Mouse (Mus musculus): ENCODE data around the gene Zfp112. TPM values are rescaled to one million over a fixed set of nuclear protein-coding genes. Genes with fewer than 3 reads are reported as not detected.

The Zfp112 gene
- polyA plus RNA-seq, 2 experiments from 2014 or later = 0.96 to 1.2 TPM

Other genes with a start within 250 kb of the Zfp112 start
- not detected for gene Vmn1r177, start 245.9 kb upstream of the Zfp112 start, polyA plus RNA-seq (2017; shearing (Covaris generic))
- gene Vmn1r178, start 220.3 kb upstream of the Zfp112 start, polyA plus RNA-seq (2017; shearing (Covaris generic)) = not detected
- under 1 TPM in 1 of 2 experiments, not detected in 1; 0.11 TPM for gene Vmn1r179, start 185.3 kb upstream of the Zfp112 start, polyA plus RNA-seq (2017; shearing (Covaris generic))
- not detected for gene Vmn1r180, start 161.7 kb upstream of the Zfp112 start, polyA plus RNA-seq (2017; shearing (Covaris generic))
- gene Vmn1r181, start 137.7 kb upstream of the Zfp112 start, polyA plus RNA-seq (2017; shearing (Covaris generic)) = not detected
- under 1 TPM in 1 of 2 experiments, not detected in 1; 0.20 TPM for gene V1rd19, start 110.6 kb upstream of the Zfp112 start, polyA plus RNA-seq (2017; shearing (Covaris generic))
- gene Vmn1r183, start 59.1 kb upstream of the Zfp112 start, polyA plus RNA-seq (2017; shearing (Covaris generic)) = under 1 TPM in 1 of 2 experiments, not detected in 1; 0.26 TPM
- gene Zfp180, start 30.4 kb upstream of the Zfp112 start, polyA plus RNA-seq (2017; shearing (Covaris generic)) = 10 to 100 TPM; 16.1 to 20.2 TPM
- 10 to 100 TPM; 10.9 to 15.5 TPM for gene Zfp235, start 21.9 kb downstream of the Zfp112 start, polyA plus RNA-seq (2017; shearing (Covaris generic))
- under 1 TPM; 0.51 to 0.62 TPM for gene Zfp114, start 62.7 kb downstream of the Zfp112 start, polyA plus RNA-seq (2017; shearing (Covaris generic))
- gene Zfp111, start 99.1 kb downstream of the Zfp112 start, polyA plus RNA-seq (2017; shearing (Covaris generic)) = under 1 TPM; 0.58 to 0.78 TPM
- 1 to 10 TPM; 1.8 to 2.7 TPM for gene Zfp109, start 125.2 kb downstream of the Zfp112 start, polyA plus RNA-seq (2017; shearing (Covaris generic))
- gene Zfp108, start 142.5 kb downstream of the Zfp112 start, polyA plus RNA-seq (2017; shearing (Covaris generic)) = under 1 TPM; 0.46 to 0.68 TPM
- 1 to 10 TPM in 1 of 2 experiments, under 1 TPM in 1; 0.61 to 2.0 TPM for gene Zfp93, start 158.1 kb downstream of the Zfp112 start, polyA plus RNA-seq (2017; shearing (Covaris generic))
- 10 to 100 TPM; 16.6 to 17.4 TPM for gene Zfp61, start 188.9 kb downstream of the Zfp112 start, polyA plus RNA-seq (2017; shearing (Covaris generic))
- 1 to 10 TPM; 7.8 to 9.3 TPM for gene Zfp94, start 204.4 kb downstream of the Zfp112 start, polyA plus RNA-seq (2017; shearing (Covaris generic))
- gene Tescl, start 221.6 kb downstream of the Zfp112 start, polyA plus RNA-seq (2017; shearing (Covaris generic)) = not detected
- gene Lypd5, start 236.9 kb downstream of the Zfp112 start, polyA plus RNA-seq (2017; shearing (Covaris generic)) = not detected